Mouse (Mus musculus): ENCODE measurements at regions not wholly inside any gene's neighbourhood (a gene's known extent, or its start where the extent isn't known, plus 50 kb on each side); places are given as distances from the start of the nearest gene placed in this dataset.

- H3K27ac ChIP-seq (ENCODE audit: low read length): no peak overlapping the region
- no peaks in the 10 kb centered on the region for H3K27me3 ChIP-seq (ENCODE audit: control insufficient read depth, insufficient read depth, low read depth, low read length)
- no peak for ATAC-seq (ENCODE audit: low read depth)
- H3K4me2 ChIP-seq (ENCODE audit: low read depth, low read length): no peak overlapping the region
- no peaks in the 10 kb centered on the region for H3K9me3 ChIP-seq (ENCODE audit: control insufficient read depth, low read length)
- H3K4me3 ChIP-seq (ENCODE audit: low read length): no peak overlapping the region
- no peaks in the 10 kb centered on the region for H3K4me1 ChIP-seq (replicated peaks; ENCODE audit: control insufficient read depth, insufficient read depth, low read length)
- WGBS: 35% methylated on average over 2 of the region's 2 CpGs
- no peaks in the 10 kb centered on the region for H3K36me3 ChIP-seq (ENCODE audit: control insufficient read depth, insufficient read depth, low read length)
- H3K9ac ChIP-seq (ENCODE audit: low read length): no peak overlapping the region
Observed at GRCm38 (mm10) chr1:169347692-169348091, 183.6 kb downstream of the Nuf2 start.

GRCm38 (mm10) chr1:169346876-169347275 is 184.4 kb downstream of the Nuf2 start:
- Histone ChIP-seq H3K4me2 (ENCODE audit: low read depth, low read length) (no peak overlapping the region), H3K36me3 (ENCODE audit: control insufficient read depth, insufficient read depth, low read length) (no peaks in the 10 kb centered on the region), H3K4me3 (ENCODE audit: low read length) (no peak overlapping the region), H3K9me3 (ENCODE audit: control insufficient read depth, low read length) (no peaks in the 10 kb centered on the region), H3K9ac (ENCODE audit: low read length) (no peak overlapping the region), H3K27me3 (ENCODE audit: control insufficient read depth, insufficient read depth, low read depth, low read length) (no peaks in the 10 kb centered on the region), H3K27ac (ENCODE audit: low read length) (no peak overlapping the region), H3K4me1 (replicated peaks; ENCODE audit: control insufficient read depth, insufficient read depth, low read length) (no peaks in the 10 kb centered on the region)
- ATAC-seq (ENCODE audit: low read depth): no peak
- 89% methylated on average over 1 of the region's 1 CpGs for WGBS

GRCm38 (mm10) chr1:169341131-169341530 is 190.1 kb downstream of the Nuf2 start:
- no peak for ATAC-seq (ENCODE audit: low read depth)
- H3K27ac ChIP-seq (ENCODE audit: low read length): no peak overlapping the region
- no peaks in the 10 kb centered on the region for H3K4me1 ChIP-seq (replicated peaks; ENCODE audit: control insufficient read depth, insufficient read depth, low read length)
- WGBS: 49% methylated on average over 1 of the region's 1 CpGs
- no peak overlapping the region for H3K4me3 ChIP-seq (ENCODE audit: low read length)
- H3K4me2 ChIP-seq (ENCODE audit: low read depth, low read length): no peak overlapping the region
- no peak overlapping the region for H3K9ac ChIP-seq (ENCODE audit: low read length)
- no peaks in the 10 kb centered on the region for H3K9me3 ChIP-seq (ENCODE audit: control insufficient read depth, low read length)
- no peaks in the 10 kb centered on the region for H3K27me3 ChIP-seq (ENCODE audit: control insufficient read depth, insufficient read depth, low read depth, low read length)
- H3K36me3 ChIP-seq (ENCODE audit: control insufficient read depth, insufficient read depth, low read length): no peaks in the 10 kb centered on the region

GRCm38 (mm10) chr1:169338461-169338860 is 192.8 kb downstream of the Nuf2 start:
- H3K4me2 ChIP-seq (ENCODE audit: low read depth, low read length): no peak overlapping the region
- WGBS: 22% methylated on average over 4 of the region's 4 CpGs
- no peaks in the 10 kb centered on the region for H3K36me3 ChIP-seq (ENCODE audit: control insufficient read depth, insufficient read depth, low read length)
- H3K9me3 ChIP-seq (ENCODE audit: control insufficient read depth, low read length): no peaks in the 10 kb centered on the region
- H3K9ac ChIP-seq (ENCODE audit: low read length): no peak overlapping the region
- H3K27me3 ChIP-seq (ENCODE audit: control insufficient read depth, insufficient read depth, low read depth, low read length): no peaks in the 10 kb centered on the region
- H3K4me1 ChIP-seq (replicated peaks; ENCODE audit: control insufficient read depth, insufficient read depth, low read length): no peaks in the 10 kb centered on the region
- ATAC-seq (ENCODE audit: low read depth): peak; percentile 71
- no peak overlapping the region for H3K27ac ChIP-seq (ENCODE audit: low read length)
- no peak overlapping the region for H3K4me3 ChIP-seq (ENCODE audit: low read length)

GRCm38 (mm10) chr1:169332165-169332564 is 199.1 kb downstream of the Nuf2 start:
- no peaks in the 10 kb centered on the region for H3K4me1 ChIP-seq (replicated peaks; ENCODE audit: control insufficient read depth, insufficient read depth, low read length)
- H3K4me3 ChIP-seq (ENCODE audit: low read length): no peak overlapping the region
- H3K27me3 ChIP-seq (ENCODE audit: control insufficient read depth, insufficient read depth, low read depth, low read length): no peaks in the 10 kb centered on the region
- ATAC-seq (ENCODE audit: low read depth): no peak
- no peak overlapping the region for H3K4me2 ChIP-seq (ENCODE audit: low read depth, low read length)
- no peak overlapping the region for H3K27ac ChIP-seq (ENCODE audit: low read length)
- no peaks in the 10 kb centered on the region for H3K9me3 ChIP-seq (ENCODE audit: control insufficient read depth, low read length)
- no peaks in the 10 kb centered on the region for H3K36me3 ChIP-seq (ENCODE audit: control insufficient read depth, insufficient read depth, low read length)
- 70% methylated on average over 5 of the region's 5 CpGs for WGBS
- H3K9ac ChIP-seq (ENCODE audit: low read length): no peak overlapping the region

- WGBS: 74% methylated on average over 8 of the region's 8 CpGs
- ATAC-seq (ENCODE audit: low read depth): no peak
- Histone ChIP-seq H3K36me3 (ENCODE audit: control insufficient read depth, insufficient read depth, low read length) (no peaks in the 10 kb centered on the region), H3K27ac (ENCODE audit: low read length) (no peak overlapping the region), H3K4me1 (replicated peaks; ENCODE audit: control insufficient read depth, insufficient read depth, low read length) (no peaks in the 10 kb centered on the region), H3K9me3 (ENCODE audit: control insufficient read depth, low read length) (no peaks in the 10 kb centered on the region), H3K4me3 (ENCODE audit: low read length) (no peak overlapping the region), H3K27me3 (ENCODE audit: control insufficient read depth, insufficient read depth, low read depth, low read length) (no peaks in the 10 kb centered on the region), H3K4me2 (ENCODE audit: low read depth, low read length) (no peak overlapping the region), H3K9ac (ENCODE audit: low read length) (no peak overlapping the region)
Observed at GRCm38 (mm10) chr1:169313241-169313640, 218.0 kb downstream of the Nuf2 start.

GRCm38 (mm10) chr1:169283440-169283839 is 247.8 kb downstream of the Nuf2 start:
- no peak overlapping the region for H3K27ac ChIP-seq (ENCODE audit: low read length)
- no peak for ATAC-seq (ENCODE audit: low read depth)
- H3K9ac ChIP-seq (ENCODE audit: low read length): no peak overlapping the region
- no peaks in the 10 kb centered on the region for H3K4me1 ChIP-seq (replicated peaks; ENCODE audit: control insufficient read depth, insufficient read depth, low read length)
- H3K9me3 ChIP-seq (ENCODE audit: control insufficient read depth, low read length): no peaks in the 10 kb centered on the region
- no peak overlapping the region for H3K4me3 ChIP-seq (ENCODE audit: low read length)
- H3K36me3 ChIP-seq (ENCODE audit: control insufficient read depth, insufficient read depth, low read length): no peaks in the 10 kb centered on the region
- H3K4me2 ChIP-seq (ENCODE audit: low read depth, low read length): no peak overlapping the region
- H3K27me3 ChIP-seq (ENCODE audit: control insufficient read depth, insufficient read depth, low read depth, low read length): no peaks in the 10 kb centered on the region
- WGBS: 94% methylated on average over 5 of the region's 5 CpGs

GRCm38 (mm10) chr1:169270750-169271149 is 260.5 kb downstream of the Nuf2 start:
- H3K9ac ChIP-seq (ENCODE audit: low read length): no peak overlapping the region
- no peak overlapping the region for H3K4me3 ChIP-seq (ENCODE audit: low read length)
- WGBS: 55% methylated on average over 4 of the region's 4 CpGs
- no peaks in the 10 kb centered on the region for H3K27me3 ChIP-seq (ENCODE audit: control insufficient read depth, insufficient read depth, low read depth, low read length)
- no peak overlapping the region for H3K4me2 ChIP-seq (ENCODE audit: low read depth, low read length)
- no peaks in the 10 kb centered on the region for H3K4me1 ChIP-seq (replicated peaks; ENCODE audit: control insufficient read depth, insufficient read depth, low read length)
- no peak overlapping the region for H3K27ac ChIP-seq (ENCODE audit: low read length)
- no peaks in the 10 kb centered on the region for H3K36me3 ChIP-seq (ENCODE audit: control insufficient read depth, insufficient read depth, low read length)
- no peak for ATAC-seq (ENCODE audit: low read depth)
- no peaks in the 10 kb centered on the region for H3K9me3 ChIP-seq (ENCODE audit: control insufficient read depth, low read length)

- Histone ChIP-seq H3K27me3 (ENCODE audit: control insufficient read depth, insufficient read depth, low read depth, low read length) (no peaks in the 10 kb centered on the region), H3K4me1 (replicated peaks; ENCODE audit: control insufficient read depth, insufficient read depth, low read length) (no peaks in the 10 kb centered on the region), H3K36me3 (ENCODE audit: control insufficient read depth, insufficient read depth, low read length) (no peaks in the 10 kb centered on the region), H3K9ac (ENCODE audit: low read length) (no peak overlapping the region), H3K9me3 (ENCODE audit: control insufficient read depth, low read length) (no peaks in the 10 kb centered on the region), H3K4me2 (ENCODE audit: low read depth, low read length) (no peak overlapping the region), H3K4me3 (ENCODE audit: low read length) (no peak overlapping the region), H3K27ac (ENCODE audit: low read length) (no peak overlapping the region)
- 65% methylated on average over 5 of the region's 5 CpGs for WGBS
- ATAC-seq (ENCODE audit: low read depth): no peak
Observed at GRCm38 (mm10) chr1:169263984-169264660, 267.1 kb downstream of the Nuf2 start.

All from lung, embryonic 16.5 days (tissue).